Mouse (Mus musculus) testis, adult 2 months (tissue): Measurements from ENCODE around the gene Urm1.
"Not testable (repeated sequence)": the region's sequence is repeated elsewhere in the genome, so short reads cannot be mapped to it uniquely, and the experiment has no call there.

ENCODE experiments used
- CTCF ChIP-seq: fragments of 200-500 bp; IDR thresholded peaks from 2 replicates; pipeline ENCODE4 v1.5.1; 2012; ENCODE audit warnings: low read depth, mild to moderate bottlenecking, inconsistent platforms, low read length, moderate library complexity; ENCODE audit not compliant: control insufficient read depth, insufficient read depth, insufficient replicate concordance
- POLR2A ChIP-seq: fragments of 200-500 bp; IDR thresholded peaks from 2 replicates; pipeline ENCODE4 v1.6.1; 2012; ENCODE audit warnings: low read depth, mild to moderate bottlenecking, inconsistent platforms, low read length, moderate library complexity; ENCODE audit not compliant: control insufficient read depth

- TF ChIP-seq POLR2A, CTCF: not testable (repeated sequence)
Measured at GRCm38 (mm10) chr2:29886659-29887292, 66.9 kb downstream of the Urm1 start.
